Mouse (Mus musculus) A20 (cell line): ENCODE data around the gene Acvrl1.

Experiments used
- DNase-seq: peaks from one replicate; pipeline ENCODE4 v3.0.0-alpha.2; 2011; ENCODE audit warnings: low read depth, low spot score

Gene Acvrl1

DNA sequence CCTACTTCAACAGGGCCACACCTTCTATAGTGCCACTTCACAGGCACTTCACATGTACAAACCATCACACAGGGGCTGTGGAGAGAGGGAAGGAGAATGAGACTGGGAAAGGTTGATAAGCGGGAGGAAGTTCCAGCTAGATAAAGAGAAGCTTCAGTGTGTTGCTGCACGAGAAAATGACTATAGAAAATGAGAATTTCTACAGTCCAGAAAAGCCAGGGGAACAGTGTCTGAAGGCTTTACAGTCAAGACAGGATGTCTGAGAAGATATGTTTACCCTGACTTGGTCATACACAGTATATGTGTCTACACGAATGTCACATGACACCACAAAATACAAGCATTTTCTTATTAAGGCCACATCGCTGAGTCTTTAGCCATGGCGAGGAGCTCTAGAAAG, 41.6 kb downstream of the Acvrl1 start:
- DNase-seq: no peak

DNA sequence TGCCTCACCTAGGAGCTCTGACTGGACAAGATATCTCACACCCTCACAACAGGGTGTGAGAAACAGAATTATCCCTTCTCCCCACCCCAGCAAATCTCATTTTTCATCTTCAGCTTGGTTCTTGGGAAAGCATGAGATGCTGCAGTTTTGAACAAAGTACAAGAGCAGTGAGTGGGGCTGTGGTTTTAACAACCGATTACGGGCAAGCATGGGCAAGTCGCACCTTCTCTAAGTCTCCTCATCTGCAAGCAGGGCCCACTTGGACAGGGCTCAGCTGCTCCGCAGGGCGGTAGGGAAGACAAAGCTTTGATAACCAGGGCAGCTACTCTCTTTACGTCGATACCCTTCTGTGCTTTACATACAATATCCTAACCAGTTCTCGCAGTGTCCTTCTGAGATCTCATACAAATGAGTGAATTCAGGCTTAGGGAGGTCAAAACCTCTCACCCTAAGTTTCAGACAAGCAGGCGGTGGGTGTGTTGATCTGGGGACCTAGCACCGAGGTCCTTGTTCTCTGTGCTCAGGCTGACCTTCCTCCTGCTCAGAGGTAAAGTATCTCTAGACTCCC, 42.2 kb downstream of the Acvrl1 start:
- no peak for DNase-seq

DNA sequence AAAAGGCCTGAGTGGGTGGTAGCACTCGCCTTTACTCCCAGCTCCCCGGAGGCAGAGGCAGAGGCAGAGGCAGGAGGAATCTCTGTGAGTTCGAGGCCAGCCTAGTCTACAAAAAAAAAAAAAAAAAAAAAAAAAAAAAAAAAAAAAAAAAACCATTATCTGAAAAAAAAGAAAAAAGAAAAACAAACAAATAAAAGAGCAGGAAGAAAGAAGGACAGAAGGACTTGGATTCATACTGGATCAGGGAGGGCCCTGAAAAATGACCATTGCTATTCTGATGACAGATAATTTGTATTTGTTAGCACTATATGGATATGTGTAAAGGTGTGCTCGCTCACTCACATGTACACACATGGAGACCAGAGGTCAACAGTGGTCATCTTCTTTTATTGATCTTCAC, 43.0 kb downstream of the Acvrl1 start:
- DNase-seq: no peak

DNA sequence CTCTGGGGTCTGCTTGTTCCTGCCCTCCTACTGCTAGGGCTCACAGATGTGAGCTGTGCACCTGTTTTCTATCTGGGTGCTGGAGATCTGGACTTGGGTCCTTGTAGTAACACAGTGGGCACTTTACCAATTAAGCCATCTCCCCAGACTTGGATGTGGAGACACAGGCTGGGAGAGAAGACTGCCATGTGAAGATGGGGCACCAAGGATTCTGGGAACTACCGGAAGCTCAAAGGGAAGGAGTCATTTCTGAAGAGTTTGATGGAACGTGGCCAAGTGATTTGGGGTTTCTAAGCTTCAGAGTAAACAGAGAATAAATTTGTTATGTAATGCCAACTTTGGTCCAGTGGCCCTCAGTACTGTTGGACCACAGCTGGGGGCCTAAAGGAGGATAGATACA, 43.7 kb downstream of the Acvrl1 start:
- DNase-seq: no peak

DNA sequence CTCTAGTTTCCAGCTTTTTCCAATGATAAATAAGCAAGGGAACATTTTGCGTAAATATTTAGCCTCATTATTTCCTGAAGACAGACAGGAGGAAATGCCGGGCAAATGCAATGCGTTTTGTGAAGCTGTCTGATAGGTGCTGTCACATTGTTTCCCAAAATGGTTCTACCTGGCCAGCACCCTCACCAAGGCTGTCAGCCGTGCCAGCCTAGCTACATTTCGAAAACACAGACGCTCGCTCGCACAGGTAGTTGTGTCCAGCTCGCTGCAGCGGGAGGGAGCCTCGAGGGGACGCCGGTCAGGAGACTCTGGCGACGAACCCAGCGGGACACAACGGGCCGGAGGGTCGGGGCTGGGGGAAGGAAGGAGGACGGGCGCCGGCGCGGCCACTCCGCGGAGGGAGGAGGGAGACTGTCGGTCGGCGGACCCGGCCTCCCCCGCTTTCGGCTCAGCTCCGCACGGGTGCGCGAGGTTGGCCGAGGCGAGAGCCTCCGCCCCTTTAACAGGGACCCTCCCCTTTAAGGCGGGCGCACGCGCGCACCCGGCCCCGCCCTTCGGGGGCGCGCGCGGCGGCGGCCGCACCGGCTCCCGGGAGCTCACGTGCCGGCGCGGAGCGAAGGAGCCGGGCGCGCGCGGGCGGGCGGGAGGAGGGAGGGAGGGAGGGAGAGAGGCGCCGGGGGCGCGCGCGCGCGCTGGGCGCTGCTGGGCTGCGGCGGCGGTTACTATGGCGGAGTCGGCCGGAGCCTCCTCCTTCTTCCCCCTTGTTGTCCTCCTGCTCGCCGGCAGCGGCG, 45.3 kb downstream of the Acvrl1 start, which contains the start of gene Acvr1b:
Acvr1b (plus strand) TSS at position 647 of the 791 bp plus-strand sequence.
- DNase-seq: peak; percentile 93

DNA sequence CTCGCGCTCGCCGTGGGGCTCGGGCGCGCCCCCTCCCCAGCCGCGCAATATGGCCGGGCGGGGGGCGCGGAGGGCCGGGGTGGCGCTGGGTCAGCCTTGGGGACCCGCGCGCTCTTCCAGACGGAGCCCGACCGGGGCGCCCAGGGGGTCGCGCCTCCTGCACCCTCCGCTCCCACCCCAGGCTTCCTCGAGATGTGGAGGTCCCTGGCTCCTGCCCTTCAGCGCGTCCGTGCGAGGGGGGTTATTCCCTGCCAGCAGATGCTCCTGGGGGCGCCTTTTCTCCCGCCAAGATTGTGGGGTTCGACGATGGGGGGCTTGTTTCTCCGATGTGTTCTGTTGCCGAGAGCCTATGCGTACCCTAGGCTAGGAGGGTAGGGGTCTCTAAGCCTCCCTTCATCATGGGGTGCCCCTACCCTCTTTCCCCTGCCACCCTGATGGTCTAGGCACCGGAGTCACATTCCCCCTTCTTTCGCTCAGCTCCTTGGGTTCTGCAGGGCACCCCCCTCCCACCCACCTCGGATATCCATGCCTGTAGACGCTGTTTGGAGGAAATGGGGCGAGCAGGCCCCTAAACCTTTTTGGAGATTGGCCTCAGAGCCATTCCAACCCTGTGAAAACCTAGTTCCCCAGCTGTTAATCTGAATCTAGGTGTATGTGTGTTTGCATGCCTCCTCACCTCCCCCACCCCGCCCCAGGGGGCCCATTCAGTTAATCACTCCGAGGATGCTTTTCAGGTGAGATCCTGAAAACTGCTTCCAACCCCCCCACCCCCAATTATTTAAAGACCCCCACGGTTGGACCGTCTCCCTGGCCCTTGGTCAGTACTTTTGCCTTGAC, 46.2 kb downstream of the Acvrl1 start:
- DNase-seq: no peak

DNA sequence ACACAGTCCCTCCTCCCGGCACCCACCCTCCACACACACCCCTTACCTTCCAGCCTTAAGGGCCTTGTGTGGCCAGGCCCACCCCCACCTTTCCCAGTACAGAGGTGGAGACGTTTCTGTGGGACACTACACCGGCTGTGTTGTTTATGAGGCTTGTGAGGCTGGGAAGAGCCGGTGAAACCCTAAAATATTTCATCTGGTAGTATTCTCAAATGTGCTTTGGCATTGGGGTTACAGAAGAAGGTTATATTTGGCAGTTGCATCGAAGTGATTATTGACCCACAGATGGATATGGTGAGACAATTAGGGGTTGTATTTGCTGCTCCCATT, 46.8 kb downstream of the Acvrl1 start:
- no peak for DNase-seq

DNA sequence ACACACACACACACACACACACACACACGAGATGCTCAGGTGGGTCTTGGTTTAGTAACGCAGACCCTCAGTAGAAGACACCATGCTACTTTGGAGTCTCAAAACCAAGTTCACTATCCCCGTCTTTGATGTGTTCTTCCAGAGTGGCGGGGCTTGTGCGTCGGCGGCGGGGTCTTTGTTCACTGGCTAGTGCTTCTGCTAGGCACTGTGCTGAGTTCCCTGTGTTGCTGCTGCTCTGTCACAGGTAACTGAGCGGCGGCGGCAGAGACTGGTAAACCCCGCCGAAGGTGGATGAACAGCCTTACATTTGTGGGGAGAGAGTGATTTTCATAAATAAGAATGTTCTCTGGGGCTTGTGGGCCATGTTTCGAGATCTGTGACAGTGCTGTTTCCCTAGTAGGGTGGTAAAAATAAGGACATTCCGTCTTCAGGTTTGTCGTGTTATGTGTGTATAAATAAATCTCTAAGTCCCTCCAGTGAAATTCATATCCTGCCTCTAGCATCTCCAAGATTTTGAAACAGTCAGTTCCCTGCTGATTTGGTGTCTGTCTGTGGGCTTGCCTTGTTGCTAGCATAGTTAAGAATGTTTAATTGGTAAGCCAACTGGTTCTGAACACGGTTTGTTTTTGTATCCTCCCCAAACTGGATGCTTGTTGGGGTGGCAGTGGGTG, 47.4 kb downstream of the Acvrl1 start:
- DNase-seq: no peak

DNA sequence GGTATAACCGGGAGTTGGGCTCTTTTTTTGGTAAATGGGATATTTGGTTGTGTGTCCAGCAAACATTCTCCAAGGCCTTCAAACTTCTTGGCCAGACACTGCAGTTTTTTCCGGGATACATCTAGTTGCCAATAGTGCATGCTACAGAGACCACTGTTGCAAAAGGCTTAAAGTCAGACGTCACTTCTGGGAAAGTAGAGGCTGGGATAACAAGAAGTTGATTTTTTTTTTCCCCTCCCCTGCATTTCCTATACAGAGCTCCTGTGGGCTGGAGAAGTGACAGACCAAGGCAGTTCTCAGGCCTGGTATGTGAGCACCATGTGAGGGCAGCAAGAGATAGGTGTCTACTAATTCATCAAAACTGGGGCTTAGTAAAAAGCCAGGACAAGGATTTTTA, 48.0 kb downstream of the Acvrl1 start:
- DNase-seq: no peak

DNA sequence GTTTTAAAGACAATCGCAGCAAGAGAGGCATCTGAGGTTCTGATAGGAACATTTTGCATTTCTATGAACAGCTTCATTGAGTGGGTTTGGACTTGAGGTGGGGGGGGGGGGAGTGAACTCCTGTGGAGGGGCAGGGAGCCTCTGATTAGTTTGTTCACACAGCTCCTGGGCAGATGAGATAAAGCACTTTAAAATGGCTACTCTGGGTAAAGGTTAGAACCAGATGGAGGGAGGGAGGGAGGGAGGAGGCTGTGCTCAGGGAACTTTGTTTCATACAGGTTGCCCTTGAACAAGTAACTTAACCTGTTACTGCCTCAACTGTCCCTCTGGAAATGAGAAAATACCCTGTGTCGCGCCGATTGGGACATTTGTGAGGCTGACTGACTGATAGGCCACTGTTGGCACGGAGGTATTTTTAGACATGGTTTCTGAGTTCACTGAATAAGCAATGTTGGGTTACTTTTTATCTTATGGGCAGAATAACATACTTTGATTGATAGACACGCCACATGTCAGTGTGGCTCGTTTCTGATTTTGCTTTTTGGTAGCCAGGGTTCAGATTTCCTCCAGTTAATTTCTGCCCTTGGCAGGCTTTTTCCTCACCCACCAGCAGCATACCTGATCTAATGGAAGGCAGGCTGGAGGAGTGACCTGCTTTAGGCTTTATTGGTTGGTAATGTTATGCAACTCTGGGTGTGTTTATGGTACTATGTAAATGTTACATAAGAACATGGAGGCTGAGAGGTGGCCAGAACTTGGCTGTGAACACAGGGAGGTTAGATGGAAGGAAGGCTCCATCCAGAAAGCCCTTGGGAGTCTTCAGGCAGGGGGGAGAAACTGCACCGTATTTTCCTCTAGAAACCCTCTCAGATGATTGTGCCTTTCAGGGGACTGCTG, 48.7 kb downstream of the Acvrl1 start:
- no peak for DNase-seq

DNA sequence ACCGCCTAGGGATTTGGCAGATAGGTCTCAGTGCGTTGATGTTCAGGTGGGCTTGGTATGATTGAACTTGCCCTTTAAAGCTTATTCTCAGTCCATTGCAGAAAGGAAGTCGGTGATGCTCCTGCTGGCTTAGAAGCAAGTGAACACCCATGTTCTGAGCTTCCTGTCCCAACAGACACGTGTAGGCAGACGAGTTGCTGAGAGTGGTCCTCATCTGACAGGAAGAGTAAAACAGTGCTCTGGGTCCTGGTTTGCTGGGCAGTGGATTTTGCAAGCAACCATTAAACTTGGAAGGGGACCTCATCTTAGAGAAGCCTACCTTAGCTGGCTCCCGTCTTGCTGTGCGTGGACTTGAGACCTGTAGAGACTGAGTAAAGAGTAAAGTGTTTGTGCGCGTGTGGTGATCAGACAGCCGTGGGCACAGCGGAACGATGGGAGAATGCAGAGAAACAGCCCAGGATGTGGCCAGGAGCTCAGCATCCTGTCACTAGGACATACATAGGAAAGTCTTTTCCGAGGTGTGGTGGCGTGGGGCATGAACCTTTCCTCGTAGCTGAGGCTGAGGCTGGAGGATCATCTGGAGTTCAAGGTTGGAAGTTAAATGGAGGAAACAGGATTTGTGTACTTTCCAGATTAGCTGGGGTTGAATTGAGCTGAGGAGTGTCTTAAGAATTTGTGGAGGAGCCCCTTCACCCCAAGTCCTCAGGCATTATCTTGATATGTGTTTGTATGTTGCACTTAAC, 52.2 kb downstream of the Acvrl1 start:
- no peak for DNase-seq

DNA sequence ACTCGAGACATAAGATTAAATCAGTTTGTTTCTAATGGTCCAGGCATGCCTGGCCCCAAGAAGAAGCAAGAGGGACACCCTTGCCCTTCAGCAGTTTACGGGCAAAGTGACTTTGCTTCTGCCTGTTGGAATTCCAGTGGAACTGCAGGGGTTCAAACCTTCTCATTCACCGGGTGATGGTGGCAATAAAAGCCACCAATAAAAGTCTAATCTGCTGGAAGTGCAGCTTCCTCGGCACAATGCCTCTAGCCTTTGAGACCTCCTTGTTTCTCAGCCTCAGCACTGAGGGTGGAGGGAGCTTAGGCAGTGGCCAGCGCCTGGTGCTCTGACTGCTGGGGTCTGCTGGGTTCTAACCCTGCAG, 52.8 kb downstream of the Acvrl1 start:
- DNase-seq: no peak

DNA sequence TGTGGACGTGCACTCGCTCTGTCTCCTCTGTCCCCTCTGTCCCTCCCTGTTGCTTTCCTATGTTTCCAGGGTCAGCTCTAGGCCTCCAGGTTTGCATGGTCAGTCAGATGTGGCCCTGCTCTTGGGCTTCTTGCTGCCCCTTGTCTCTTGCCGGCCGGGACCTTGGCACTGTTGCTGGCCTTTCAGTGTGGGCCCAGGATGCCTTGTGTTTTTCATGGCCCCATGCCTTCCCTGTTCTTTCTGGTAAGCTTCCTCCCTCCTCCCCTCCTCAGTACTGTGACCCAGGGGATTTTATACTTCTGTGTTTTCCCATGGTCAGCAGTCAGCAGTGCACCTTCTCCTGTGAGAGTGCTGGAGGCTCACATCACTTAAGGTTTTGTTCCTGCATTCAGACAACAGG, 53.2 kb downstream of the Acvrl1 start:
- no peak for DNase-seq

DNA sequence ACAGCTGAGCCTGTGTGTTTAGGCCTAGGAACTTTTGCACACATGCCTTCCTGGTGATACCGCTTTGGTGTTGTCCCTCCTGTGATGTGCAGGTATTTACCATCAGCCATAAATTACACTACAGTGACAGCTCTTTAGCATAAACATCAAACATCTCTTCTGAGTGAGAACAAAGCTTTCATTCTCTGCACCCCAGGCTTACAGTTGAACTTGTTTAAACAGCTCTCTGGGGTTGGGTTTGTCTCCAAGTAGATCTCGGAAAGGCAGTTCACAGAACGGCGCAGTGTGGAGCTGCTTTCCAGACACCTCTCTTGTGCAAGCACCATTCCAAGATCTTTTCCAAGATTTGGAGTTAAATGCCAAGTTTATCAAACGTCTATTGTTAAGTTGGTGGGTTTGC, 54.4 kb downstream of the Acvrl1 start:
- DNase-seq: no peak

DNA sequence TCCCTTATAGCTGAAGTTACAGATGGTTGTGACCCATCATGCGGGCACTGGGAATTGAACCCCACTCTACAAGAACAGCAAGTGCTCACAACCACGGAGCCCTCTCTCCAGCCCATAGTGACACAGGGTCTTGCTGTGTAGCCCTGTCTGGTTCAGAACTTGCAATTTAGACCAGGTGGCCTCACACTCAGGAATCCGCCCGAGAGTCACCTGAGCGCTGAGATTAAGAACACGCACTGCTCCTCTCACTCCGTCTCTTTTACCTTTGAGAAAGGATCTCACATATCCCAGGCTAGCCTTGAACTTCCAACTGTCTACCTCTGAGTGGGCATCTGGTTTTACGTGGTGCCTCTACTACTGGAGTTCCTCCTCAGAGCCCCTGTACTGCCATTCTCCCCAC, 56.0 kb downstream of the Acvrl1 start:
- no peak for DNase-seq

DNA sequence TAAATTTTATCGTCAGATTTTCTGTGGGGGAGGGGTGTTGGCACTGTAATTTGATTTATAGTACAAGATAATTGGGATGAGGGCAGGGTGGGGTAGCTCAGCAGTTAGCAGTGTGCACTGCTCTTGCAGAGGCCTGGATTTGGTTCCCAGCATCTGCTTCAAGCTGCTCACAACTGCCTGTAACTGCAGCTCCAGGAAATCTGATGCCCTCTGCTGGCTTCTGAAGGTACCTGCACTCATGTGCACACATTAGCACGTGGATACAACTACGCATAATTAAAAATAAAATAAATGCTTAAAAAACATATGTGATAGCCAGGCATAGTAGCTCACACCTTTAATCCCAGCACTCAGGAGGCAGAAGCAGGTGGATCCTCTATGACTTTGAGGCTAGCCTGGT, 57.2 kb downstream of the Acvrl1 start:
- no peak for DNase-seq

DNA sequence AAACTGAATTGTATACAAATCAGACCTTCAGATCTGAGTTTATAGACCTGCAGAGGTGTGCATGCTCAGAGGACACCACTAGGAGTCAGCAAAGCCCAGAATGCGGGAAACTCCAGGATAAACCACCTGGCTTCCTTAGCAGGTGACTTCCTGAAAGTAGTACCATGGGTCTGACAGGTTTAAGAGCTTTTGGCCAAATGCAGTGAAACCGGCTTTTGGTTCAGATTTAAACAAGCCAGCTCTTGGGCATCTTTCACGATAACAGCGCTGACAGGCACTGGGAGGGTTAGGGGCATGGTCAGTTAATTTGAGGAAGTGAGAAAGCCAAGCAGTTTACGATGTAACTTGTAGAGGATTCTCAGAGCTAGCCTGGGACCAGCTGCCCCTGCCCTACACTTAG, 59.6 kb downstream of the Acvrl1 start:
- peak; percentile 84 for DNase-seq

DNA sequence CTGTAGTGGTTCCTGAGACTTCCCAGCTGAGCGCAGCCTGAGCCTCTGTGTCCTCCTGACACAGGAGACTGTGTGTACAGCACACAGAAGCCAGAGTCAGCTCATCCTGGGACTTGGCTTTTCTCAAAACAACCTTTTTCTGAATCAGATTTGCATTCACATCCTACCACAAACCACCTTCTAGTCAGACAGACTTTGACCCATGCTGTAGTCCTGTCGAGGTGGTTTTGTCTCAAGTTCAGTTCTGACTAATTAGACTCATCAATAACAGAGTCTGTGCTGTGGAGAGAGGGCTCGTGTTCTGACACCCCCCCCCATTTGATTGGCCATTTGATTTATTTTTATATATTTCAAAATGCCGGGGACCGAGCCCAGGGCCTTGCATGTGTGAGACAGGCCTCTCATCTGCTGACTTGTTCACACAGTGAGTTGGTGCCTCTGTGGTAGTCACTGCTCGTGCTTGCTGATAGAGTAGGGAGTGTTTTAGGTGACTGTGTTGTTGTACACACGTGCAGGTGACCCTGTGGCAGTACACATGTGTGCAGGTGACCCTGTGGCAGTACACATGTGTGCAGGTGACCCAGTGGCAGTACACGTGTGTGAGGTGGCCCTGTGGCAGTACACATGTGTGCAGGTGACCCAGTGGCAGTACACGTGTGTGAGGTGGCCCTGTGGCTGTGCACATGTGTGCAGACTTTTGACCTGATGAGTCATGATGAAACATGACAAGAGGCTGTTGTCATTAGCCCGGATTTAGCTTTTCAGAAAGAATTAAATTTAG, 61.8 kb downstream of the Acvrl1 start:
- peak; percentile 66 for DNase-seq

DNA sequence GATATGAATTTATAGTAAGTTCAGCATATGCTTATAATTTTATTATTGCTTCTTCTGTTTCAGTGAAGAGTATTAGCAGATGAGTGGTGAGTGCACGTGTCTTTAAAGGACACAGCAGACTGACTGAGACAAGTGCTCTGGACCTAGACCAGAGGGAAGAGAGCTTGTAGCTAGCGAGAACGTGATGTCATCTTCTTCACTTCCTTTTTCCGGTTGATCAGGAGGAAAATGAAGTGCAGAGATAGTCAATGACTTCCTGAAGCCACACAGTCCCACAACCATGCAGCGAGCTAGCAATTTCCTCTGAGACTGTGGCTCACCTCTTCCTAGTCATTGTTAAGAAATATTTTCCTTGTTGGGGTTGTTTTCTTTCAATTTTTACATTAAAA, 62.4 kb downstream of the Acvrl1 start:
- peak; percentile 79 for DNase-seq
